Mouse (Mus musculus) embryonic stem cell, embryonic (primary cell): ENCODE results near the gene Ankrd40.

Experiments used
- CTCF ChIA-PET, 4 experiments: fragments of 300-600 bp in 2 of 4; fragments of 350-600 bp in 2 of 4; sonication (Branson Sonifier 250); formaldehyde crosslinking; loops; one replicate each; lab custom pipeline; 2022; ENCODE audit warnings: inconsistent platforms in 2 of 4; lab: Charles Lee
- POLR2A ChIA-PET, 4 experiments: fragments of 300-600 bp in 2 of 4; fragments of 350-600 bp in 2 of 4; sonication (Branson Sonifier 250); formaldehyde crosslinking; loops; one replicate each; lab custom pipeline; 2022; ENCODE audit warnings: antibody characterized with exemption in 4 of 4, inconsistent platforms in 1 of 4; lab: Charles Lee

Ankrd40 gene

GRCm38 (mm10) chr11:94338347-94338746 is 10.5 kb downstream of the Ankrd40 start:
- ChIA-PET CTCF (interaction anchor here in 2 of 4 experiments (0.8 to 3.2 kb wide), 4 partner anchors 9 to 210 kb away, joined by 3 to 15 read pairs (median 8); partner anchors contain the start of gene Spata20 (in 2 of the 2)), POLR2A (interaction anchor here in 3 of 4 experiments (0.5 to 2.0 kb wide), 7 partner anchors 9 to 1623 kb away, joined by 3 to 9 read pairs (median 4); partner anchors contain the start of gene Ankrd40 (in 1 of the 3))

DNA sequence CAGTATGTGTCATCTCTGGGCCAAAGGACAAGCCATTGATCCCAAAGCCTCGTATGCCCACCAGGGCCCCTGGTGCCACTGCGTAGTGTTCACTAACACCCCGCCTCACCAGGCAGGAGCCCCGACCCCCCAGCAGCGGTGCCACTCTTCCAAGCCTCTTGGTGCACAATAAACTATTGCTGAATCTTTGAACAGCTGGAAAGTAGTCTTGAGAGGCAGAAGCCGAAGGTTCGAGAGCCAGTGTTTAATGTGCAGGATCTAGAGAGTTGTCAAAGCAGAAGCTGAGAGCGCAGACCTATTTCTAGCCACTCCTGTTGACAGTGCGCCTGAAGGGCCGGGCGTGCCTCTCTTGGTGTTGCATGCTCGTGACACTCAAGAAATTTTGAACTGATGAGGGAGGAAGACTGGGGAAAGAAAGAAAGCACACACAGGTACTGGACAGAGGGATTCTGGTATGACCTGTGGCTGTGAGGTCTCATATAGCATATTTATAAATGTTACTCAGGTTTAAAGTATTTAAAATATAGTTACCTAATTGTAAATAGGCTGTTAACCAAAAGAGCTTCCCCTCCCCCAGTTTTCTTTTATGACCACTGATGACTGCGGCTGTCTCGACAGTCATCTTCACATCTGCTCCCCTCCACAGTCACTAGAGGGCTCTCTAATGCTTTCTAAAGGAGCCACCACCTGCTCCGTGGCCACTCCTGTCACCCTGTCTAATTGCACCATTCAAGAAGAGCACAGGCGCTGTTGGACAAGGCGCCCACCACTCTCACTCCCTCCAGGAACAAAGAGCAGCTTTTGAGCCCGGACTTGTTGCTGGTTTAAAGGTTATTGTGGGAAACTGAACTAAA is 12.2 kb downstream of the Ankrd40 start:
- POLR2A ChIA-PET: interaction anchor here in 3 of 4 experiments (0.8 to 2.4 kb wide), 10 partner anchors 9 to 209 kb away, joined by 3 to 9 read pairs (median 4); partner anchors contain the start of genes Ankrd40 (in 2 of the 3), Luc7l3 (in 1 of the 3) and Rsad1 (in 1 of the 3)
- CTCF ChIA-PET: interaction anchor here (0.6 to 3.2 kb wide), 23 partner anchors 9 to 244 kb away, joined by 3 to 15 read pairs (median 3); partner anchors contain the start of genes Spata20 (in 2 of the 4) and Ankrd40 (in 1 of the 4)

DNA sequence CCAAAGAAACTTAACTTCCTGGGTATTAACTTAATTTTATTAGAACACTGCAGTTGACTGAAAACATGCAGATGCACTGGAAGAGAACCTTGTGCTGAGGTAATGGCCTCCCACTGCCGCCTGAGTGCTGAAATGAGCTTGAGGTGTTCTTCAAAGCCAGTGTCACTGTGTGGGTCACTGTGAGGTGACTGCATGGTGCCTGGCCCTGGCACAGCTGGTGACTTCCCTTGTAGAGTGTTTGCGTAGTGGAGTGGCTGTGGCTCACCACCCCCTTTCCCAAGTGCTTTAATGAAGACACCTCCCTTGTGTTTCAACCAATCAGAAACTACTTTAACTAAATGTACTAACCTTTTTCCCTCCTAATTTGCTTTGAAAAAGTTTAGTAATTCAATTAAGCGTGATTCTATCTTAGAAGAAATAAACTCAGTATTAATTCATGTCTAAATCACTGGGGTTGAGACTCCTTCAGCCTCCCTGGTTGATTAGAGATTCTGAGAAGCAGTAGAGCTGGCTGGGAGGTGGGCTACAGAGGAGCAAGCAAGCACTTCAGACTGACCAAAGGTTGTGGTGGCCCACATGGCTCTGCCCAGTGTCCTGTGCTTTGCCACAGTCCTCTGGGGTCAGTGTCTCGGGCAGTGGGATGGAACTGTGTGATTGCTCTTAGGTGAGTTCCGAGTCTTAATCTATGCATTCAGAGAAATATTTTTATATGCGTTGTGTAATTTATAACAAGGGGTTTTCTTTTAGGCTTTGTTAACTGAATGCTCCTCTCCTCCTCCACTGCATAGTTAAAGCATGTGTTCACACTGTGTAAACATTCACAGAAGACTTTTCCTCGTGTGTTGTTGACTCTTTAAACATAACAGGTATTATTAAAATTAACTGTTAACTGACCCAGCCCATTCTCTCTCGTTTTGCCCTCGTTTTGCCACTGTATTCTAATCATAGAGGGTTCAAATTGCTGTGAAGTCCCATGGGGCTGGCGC is 13.4 kb downstream of the Ankrd40 start:
- CTCF ChIA-PET: interaction anchor here in 2 of 4 experiments (0.5 to 3.2 kb wide), 7 partner anchors 10 to 340 kb away, joined by 3 to 15 read pairs (median 4); partner anchors contain the start of gene Spata20 (in 2 of the 2)
- POLR2A ChIA-PET: interaction anchor here in 3 of 4 experiments (0.8 to 2.4 kb wide), 6 partner anchors 9 to 208 kb away, joined by 3 to 8 read pairs (median 6); partner anchors contain the start of genes Ankrd40 (in 1 of the 3), Luc7l3 (in 1 of the 3) and Rsad1 (in 1 of the 3)

DNA sequence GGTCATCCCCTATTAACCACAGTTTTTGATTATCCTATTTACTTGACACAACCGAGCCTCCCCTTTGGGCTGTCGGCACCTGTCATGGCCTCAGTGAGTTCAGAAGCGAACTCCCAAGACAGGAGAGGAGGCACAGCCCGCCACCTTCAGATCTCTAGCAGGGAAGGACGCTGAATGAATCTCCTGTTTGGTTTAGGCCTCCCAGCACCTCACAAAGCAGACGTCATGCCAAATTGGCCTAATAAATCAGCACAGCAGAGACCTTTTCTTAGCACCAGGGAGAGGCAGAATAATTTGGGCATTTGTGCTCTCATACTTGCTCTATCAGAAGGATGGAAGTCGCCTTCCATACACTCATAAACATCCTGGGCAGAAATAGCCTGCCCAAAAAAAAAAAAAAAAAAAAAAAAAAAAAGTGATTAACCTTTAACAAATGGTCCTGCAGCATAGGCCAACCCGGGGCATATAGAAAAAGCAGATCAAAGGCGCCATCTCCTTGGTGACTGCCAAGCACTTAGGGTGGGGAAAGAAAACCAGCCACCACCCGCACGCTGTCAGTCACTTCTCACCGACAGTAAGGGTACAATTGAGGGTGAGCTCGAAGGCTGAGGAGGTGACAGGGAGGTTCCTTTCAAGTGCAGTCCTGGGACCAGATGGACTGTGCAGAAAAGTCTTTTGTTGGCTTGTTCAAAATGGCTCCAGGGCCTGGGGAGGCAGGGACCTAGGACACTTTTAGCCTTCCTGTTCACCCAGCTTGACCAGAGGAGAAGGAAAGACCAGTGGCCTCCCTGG is 14.5 kb downstream of the Ankrd40 start:
- CTCF ChIA-PET: interaction anchor here in 3 of 4 experiments (1.2 to 2.2 kb wide), 3 partner anchors 144 to 207 kb away, joined by 3 to 8 read pairs (median 5); partner anchors contain the start of genes Spata20 (in 2 of the 3) and Rsad1 (in 1 of the 3)

GRCm38 (mm10) chr11:94343955-94344358 is 16.2 kb downstream of the Ankrd40 start:
- CTCF ChIA-PET: interaction anchor here in 2 of 4 experiments (0.7 to 2.2 kb wide), 3 partner anchors 142 to 156 kb away, joined by 4 to 8 read pairs (median 5); partner anchors contain the start of genes Spata20 (in 2 of the 2) and Epn3 (in 1 of the 2)
- POLR2A ChIA-PET: interaction anchor here in 2 of 4 experiments (0.6 to 2.0 kb wide), 3 partner anchors 16 to 108 kb away, joined by 3 to 5 read pairs (median 4); partner anchors contain the start of gene Ankrd40 (in 1 of the 2)

More for the DNA sequence above, 14.5 kb downstream of the Ankrd40 start:
- POLR2A ChIA-PET: interaction anchor here in 3 of 4 experiments (0.7 to 2.0 kb wide), 6 partner anchors 12 to 323 kb away, joined by 3 to 7 read pairs (median 4); partner anchors contain the start of gene Ankrd40 (in 1 of the 3)

DNA sequence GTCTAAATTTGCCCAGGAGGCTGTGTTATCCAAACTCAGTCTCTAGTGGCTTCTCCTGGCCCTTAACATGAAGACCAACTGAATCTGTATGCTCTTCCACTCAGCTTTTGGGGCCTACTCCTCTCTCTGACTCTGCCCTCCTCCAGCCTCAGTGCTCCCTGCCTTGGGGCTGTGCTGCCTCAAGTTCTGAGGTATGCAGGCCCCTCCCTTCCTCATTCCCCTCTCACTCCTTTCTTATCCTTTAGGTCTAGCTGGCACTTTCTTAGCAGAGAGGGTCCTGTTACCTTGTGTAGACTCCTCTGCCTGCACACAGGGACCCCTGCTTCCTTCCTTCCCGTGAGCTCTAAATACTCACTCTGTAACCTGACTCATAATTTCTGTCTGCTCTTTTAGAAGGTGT is 16.7 kb downstream of the Ankrd40 start:
- ChIA-PET CTCF (interaction anchor here in 2 of 4 experiments (0.6 to 2.2 kb wide), 3 partner anchors 24 to 155 kb away, joined by 3 to 8 read pairs (median 4); partner anchors contain the start of genes Epn3 (in 1 of the 2) and Spata20 (in 1 of the 2)), POLR2A (interaction anchor here in 2 of 4 experiments (0.6 to 2.0 kb wide), 3 partner anchors 15 to 107 kb away, joined by 3 to 5 read pairs (median 4); partner anchors contain the start of gene Ankrd40 (in 1 of the 2))

- POLR2A ChIA-PET: interaction anchor here in 2 of 4 experiments (0.6 to 1.6 kb wide), 5 partner anchors 13 to 304 kb away, joined by 3 to 4 read pairs (median 3); partner anchors contain the start of gene Ankrd40 (in 1 of the 2)
- CTCF ChIA-PET: interaction anchor here in 1 of 4 experiments (0.5 kb wide), 1 partner anchor 61 kb away, joined by 9 read pairs; no protein-coding TSS in a partner anchor
These were observed 18.1 kb downstream of the Ankrd40 start for GRCm38 (mm10) chr11:94345926-94346325.

DNA sequence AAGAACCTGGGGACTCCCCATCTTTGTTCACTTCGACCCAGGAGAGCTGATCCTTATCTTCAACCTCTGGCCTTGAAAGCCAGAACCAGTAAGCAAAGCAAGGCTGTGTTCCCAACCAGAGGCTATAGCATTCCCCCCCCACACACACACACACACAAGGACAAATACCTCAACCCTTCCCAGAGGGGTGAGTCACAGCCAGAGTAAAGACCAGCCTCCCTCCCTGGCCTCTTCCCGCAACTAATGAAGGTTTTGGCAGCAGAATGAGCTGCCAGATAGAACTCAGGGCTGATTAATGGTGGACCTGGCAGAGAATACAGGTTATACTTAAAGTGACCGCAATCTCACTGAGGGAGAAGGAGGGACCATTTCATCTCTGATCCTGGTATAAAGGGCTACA is 18.8 kb downstream of the Ankrd40 start:
- CTCF ChIA-PET: no interaction called here
- POLR2A ChIA-PET: interaction anchor here in 1 of 4 experiments (0.6 to 1.6 kb wide), 4 partner anchors 12 to 305 kb away, joined by 3 to 4 read pairs (median 3); partner anchors contain the start of gene Ankrd40

GRCm38 (mm10) chr11:94347063-94347575 is 19.3 kb downstream of the Ankrd40 start:
- CTCF ChIA-PET: interaction anchor here in 1 of 4 experiments (0.6 kb wide), 1 partner anchor 17 kb away, joined by 3 read pairs; no protein-coding TSS in a partner anchor

GRCm38 (mm10) chr11:94349839-94350238 is 22.0 kb downstream of the Ankrd40 start:
- CTCF ChIA-PET: interaction anchor here in 3 of 4 experiments (0.6 to 3.3 kb wide), 17 partner anchors 9 to 431 kb away, joined by 3 to 17 read pairs (median 5); partner anchors contain the start of genes Spata20 (in 3 of the 3) and Rsad1 (in 1 of the 3)
- POLR2A ChIA-PET: interaction anchor here in 3 of 4 experiments (0.7 to 3.2 kb wide), 15 partner anchors 9 to 364 kb away, joined by 3 to 14 read pairs (median 4); partner anchors contain the start of genes Abcc3 (in 2 of the 3), Ankrd40 (in 1 of the 3), Luc7l3 (in 1 of the 3) and Spata20 (in 1 of the 3)

More at GRCm38 (mm10) chr11:94347063-94347575, 19.3 kb downstream of the Ankrd40 start:
- POLR2A ChIA-PET: interaction anchor here in 1 of 4 experiments (0.5 to 1.2 kb wide), 3 partner anchors 20 to 52 kb away, joined by 3 to 4 read pairs (median 3); partner anchors contain the start of gene Ankrd40

- POLR2A ChIA-PET: interaction anchor here in 2 of 4 experiments (0.7 to 3.2 kb wide), 17 partner anchors 9 to 283 kb away, joined by 3 to 14 read pairs (median 4); partner anchors contain the start of genes Abcc3 (in 2 of the 2), Tob1 (in 2 of the 2), Ankrd40 (in 1 of the 2) and Luc7l3 (in 1 of the 2)
These were observed 22.5 kb downstream of the Ankrd40 start for GRCm38 (mm10) chr11:94350337-94350736.

GRCm38 (mm10) chr11:94351094-94351493 is 23.3 kb downstream of the Ankrd40 start:
- POLR2A ChIA-PET: interaction anchor here in 3 of 4 experiments (0.6 to 3.2 kb wide), 17 partner anchors 8 to 1283 kb away, joined by 3 to 14 read pairs (median 4); partner anchors contain the start of genes Tob1 (in 2 of the 3), Abcc3 (in 1 of the 3) and Luc7l3 (in 1 of the 3)
- CTCF ChIA-PET: interaction anchor here in 3 of 4 experiments (0.6 to 3.3 kb wide), 8 partner anchors 10 to 198 kb away, joined by 4 to 17 read pairs (median 8); partner anchors contain the start of genes Spata20 (in 2 of the 3) and Rsad1 (in 1 of the 3)

More at GRCm38 (mm10) chr11:94350337-94350736, 22.5 kb downstream of the Ankrd40 start:
- CTCF ChIA-PET: interaction anchor here in 3 of 4 experiments (0.6 to 3.3 kb wide), 14 partner anchors 9 to 430 kb away, joined by 3 to 17 read pairs (median 4); partner anchors contain the start of genes Spata20 (in 3 of the 3) and Rsad1 (in 1 of the 3)

DNA sequence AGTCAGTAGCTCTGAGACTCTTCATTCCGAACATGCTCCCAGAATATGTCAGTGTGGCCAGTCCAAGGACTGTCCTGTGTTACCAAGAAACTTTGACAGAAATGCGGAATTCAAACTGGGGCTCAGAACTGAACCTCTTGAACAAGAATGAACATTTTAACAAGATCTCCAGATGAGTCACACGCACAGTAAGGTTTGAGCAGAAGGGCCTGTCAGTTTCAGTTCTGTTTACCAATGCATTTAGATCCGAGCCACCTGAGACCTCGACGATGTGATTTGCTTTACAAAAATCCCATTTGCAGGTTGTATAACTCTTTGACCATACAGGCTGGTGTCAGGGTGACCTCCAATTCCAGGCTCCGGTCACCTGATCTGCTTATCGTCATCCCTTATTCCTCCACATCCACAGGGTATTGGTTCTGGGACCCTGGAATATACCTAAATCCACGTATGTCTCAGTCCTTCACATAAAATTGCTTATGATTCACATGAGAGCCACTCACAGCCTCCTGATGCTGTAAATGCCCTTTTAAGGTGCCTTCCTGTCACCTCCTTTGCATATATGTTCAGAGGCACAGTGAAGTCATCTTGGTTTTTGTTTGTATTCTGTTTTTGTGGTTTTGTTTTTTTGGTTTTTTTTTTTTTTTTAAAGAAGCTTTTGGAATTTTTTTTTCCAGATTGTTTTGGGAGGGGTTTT is 27.9 kb downstream of the Ankrd40 start:
- POLR2A ChIA-PET: no interaction called here
- CTCF ChIA-PET: interaction anchor here in 2 of 4 experiments (0.5 to 0.6 kb wide), 2 partner anchors 637 to 648 kb away, joined by 5 to 6 read pairs; no protein-coding TSS in a partner anchor

GRCm38 (mm10) chr11:94359168-94359567 is 31.4 kb downstream of the Ankrd40 start:
- ChIA-PET POLR2A (interaction anchor here (0.5 to 1.8 kb wide), 9 partner anchors 8 to 191 kb away, joined by 3 to 7 read pairs (median 4); partner anchors contain the start of gene Ankrd40 (in 1 of the 4)), CTCF (interaction anchor here in 1 of 4 experiments (1.4 kb wide), 1 partner anchor 127 kb away, joined by 3 read pairs; the partner anchor contains the start of gene Spata20)
